Mouse (Mus musculus) hindbrain, embryonic 11.5 days (tissue): ENCODE data around the gene Gpr176. TPM values are rescaled to one million over a fixed set of nuclear protein-coding genes. Genes with fewer than 3 reads are reported as not detected.

Experiments
- ATAC-seq: fragments of 200-750 bp; cut with Nextera tagmentation; 2 replicates; pipeline ENCODE4 v1.8.0; 2017; ENCODE audit warnings: mild to moderate bottlenecking, moderate TSS enrichment, moderate library complexity; ENCODE audit not compliant: low FRiP score
- DNase-seq: peaks from one replicate; pipeline ENCODE4 v3.0.0-alpha.2; 2015; ENCODE audit warnings: low spot score
- H3K27ac ChIP-seq: fragments of 300-500 bp; sonication (generic); 2 replicates; pipeline ENCODE4 v1.5.1; 2014; ENCODE audit warnings: mild to moderate bottlenecking, low read depth, low read length
- H3K27me3 ChIP-seq: fragments of 300-500 bp; sonication (generic); 2 replicates; pipeline ENCODE4 v1.6.1; 2014; ENCODE audit warnings: mild to moderate bottlenecking, low read length, moderate library complexity, mixed read lengths; ENCODE audit not compliant: control insufficient read depth, insufficient read depth
- H3K36me3 ChIP-seq: fragments of 300-500 bp; sonication (generic); 2 replicates; pipeline ENCODE4 v1.6.1; 2014; ENCODE audit warnings: mild to moderate bottlenecking, low read length, moderate library complexity, mixed read lengths; ENCODE audit not compliant: control insufficient read depth, insufficient read depth
- H3K4me1 ChIP-seq: fragments of 300-500 bp; sonication (generic); replicated peaks from 2 replicates; pipeline ENCODE4 v1.6.1; 2014; ENCODE audit warnings: low read length, mixed read lengths; ENCODE audit not compliant: control insufficient read depth, insufficient read depth
- H3K4me2 ChIP-seq: fragments of 300-500 bp; sonication (generic); replicated peaks from 2 replicates; pipeline ENCODE4 v1.6.1; 2014; ENCODE audit warnings: mild to moderate bottlenecking, low read depth, low read length
- H3K4me3 ChIP-seq: fragments of 300-500 bp; sonication (generic); 2 replicates; pipeline ENCODE4 v1.5.1; 2014; ENCODE audit warnings: low read depth, low read length
- H3K9ac ChIP-seq: fragments of 300-500 bp; sonication (generic); 2 replicates; pipeline ENCODE4 v1.6.1; 2014; ENCODE audit warnings: low read depth, low read length
- H3K9me3 ChIP-seq: fragments of 300-500 bp; sonication (generic); 2 replicates; pipeline ENCODE4 v1.6.1; 2016; ENCODE audit warnings: low read length; ENCODE audit not compliant: control insufficient read depth
- WGBS: fragments of 180-500 bp; shearing (Covaris S2); extraction: QIAGEN DNeasy Blood & Tissue Kit; methylation state at CpG from one replicate; pipeline ENCODE4 v1.1.7; 2014; 5-methylcytosine and 5-hydroxymethylcytosine counted together
- polyA plus RNA-seq: library from polyadenylated mRNA; unstranded; fragments of >200 nt; fragmentation: Nextera tagmentation; extraction: Ambion mirVana; gene quantifications from 2 replicates; pipeline ENCODE4 v1.2.1, GENCODE M21; 2014

Gpr176 gene
- polyA plus RNA-seq = 0.59 and 0.82 TPM in 2 replicates

GRCm38 (mm10) chr2:118372901-118373571, at the start of gene Gpr176:
Gpr176 (minus strand) TSS chr2:118373419.
- H3K27me3 ChIP-seq = peaks cover 17% of the 10 kb centered on the region
- H3K36me3 ChIP-seq = no peaks in the 10 kb centered on the region
- DNase-seq (peak; percentile 70), ATAC-seq (peak; percentile 88)
- peaks cover 7% of the 10 kb centered on the region; the same call in 1 of the 2 replicates for H3K4me1 ChIP-seq
- no peaks in the 10 kb centered on the region for H3K9me3 ChIP-seq
- peak within 1 kb of the TSS; percentile 54 for H3K9ac ChIP-seq
- WGBS = under 1% methylated on average over 52 of the region's 59 CpGs
- peak within 1 kb of the TSS; percentile 45 for H3K4me3 ChIP-seq
- peak within 1 kb of the TSS; percentile 90 for H3K4me2 ChIP-seq
- H3K27ac ChIP-seq = peak within 1 kb of the TSS; percentile 30; the same call in 1 of the 2 replicates

GRCm38 (mm10) chr2:118422385-118422784, 49.2 kb upstream of the Gpr176 start:
- DNase-seq (no peak), ATAC-seq (no peak)
- no peak overlapping the region for H3K4me3 ChIP-seq
- H3K4me1 ChIP-seq = no peaks in the 10 kb centered on the region
- no peak overlapping the region for H3K4me2 ChIP-seq
- no peak overlapping the region for H3K27ac ChIP-seq
- H3K36me3 ChIP-seq = no peaks in the 10 kb centered on the region
- H3K9ac ChIP-seq = no peak overlapping the region
- no peaks in the 10 kb centered on the region for H3K9me3 ChIP-seq
- WGBS = 73% methylated on average over 8 of the region's 8 CpGs
- no peaks in the 10 kb centered on the region for H3K27me3 ChIP-seq

GRCm38 (mm10) chr2:118421951-118422350, 48.7 kb upstream of the Gpr176 start:
- no peaks in the 10 kb centered on the region for H3K36me3 ChIP-seq
- DNase-seq (no peak), ATAC-seq (no peak)
- no peak overlapping the region for H3K27ac ChIP-seq
- 89% methylated on average over 15 of the region's 15 CpGs for WGBS
- no peak overlapping the region for H3K9ac ChIP-seq
- no peak overlapping the region for H3K4me2 ChIP-seq
- no peaks in the 10 kb centered on the region for H3K27me3 ChIP-seq
- no peak overlapping the region for H3K4me3 ChIP-seq
- H3K4me1 ChIP-seq = no peaks in the 10 kb centered on the region
- H3K9me3 ChIP-seq = no peaks in the 10 kb centered on the region

GRCm38 (mm10) chr2:118418076-118418475, 44.9 kb upstream of the Gpr176 start:
- Histone ChIP-seq H3K9me3 (no peaks in the 10 kb centered on the region), H3K4me1 (no peaks in the 10 kb centered on the region), H3K27ac (no peak overlapping the region), H3K9ac (no peak overlapping the region), H3K27me3 (no peaks in the 10 kb centered on the region), H3K4me3 (no peak overlapping the region), H3K36me3 (no peaks in the 10 kb centered on the region), H3K4me2 (no peak overlapping the region)
- no peak for ATAC-seq
- 88% methylated on average over 4 of the region's 4 CpGs for WGBS
- no peak for DNase-seq

- Histone ChIP-seq H3K4me1 (no peaks in the 10 kb centered on the region), H3K9me3 (no peaks in the 10 kb centered on the region), H3K36me3 (peaks cover 4% of the 10 kb centered on the region), H3K4me2 (no peak overlapping the region), H3K9ac (no peak overlapping the region), H3K27ac (no peak overlapping the region), H3K4me3 (no peak overlapping the region), H3K27me3 (no peaks in the 10 kb centered on the region)
- 90% methylated on average over 6 of the region's 6 CpGs for WGBS
- no peak for ATAC-seq
- no peak for DNase-seq
Measured at GRCm38 (mm10) chr2:118415601-118416355, 42.6 kb upstream of the Gpr176 start.

GRCm38 (mm10) chr2:118412821-118413220, 39.6 kb upstream of the Gpr176 start:
- peaks cover 4% of the 10 kb centered on the region for H3K36me3 ChIP-seq
- no peak overlapping the region for H3K27ac ChIP-seq
- H3K9ac ChIP-seq = no peak overlapping the region
- no peaks in the 10 kb centered on the region for H3K4me1 ChIP-seq
- H3K4me3 ChIP-seq = no peak overlapping the region
- H3K4me2 ChIP-seq = no peak overlapping the region
- DNase-seq (no peak), ATAC-seq (no peak)
- no peaks in the 10 kb centered on the region for H3K9me3 ChIP-seq
- WGBS = 97% methylated on average over 11 of the region's 11 CpGs
- no peaks in the 10 kb centered on the region for H3K27me3 ChIP-seq

- 90% methylated on average over 4 of the region's 4 CpGs for WGBS
- H3K4me1 ChIP-seq = no peaks in the 10 kb centered on the region
- H3K36me3 ChIP-seq = peaks cover 4% of the 10 kb centered on the region
- no peaks in the 10 kb centered on the region for H3K27me3 ChIP-seq
- ATAC-seq (no peak), DNase-seq (no peak)
- H3K4me2 ChIP-seq = no peak overlapping the region
- no peak overlapping the region for H3K9ac ChIP-seq
- no peaks in the 10 kb centered on the region for H3K9me3 ChIP-seq
- no peak overlapping the region for H3K4me3 ChIP-seq
- no peak overlapping the region for H3K27ac ChIP-seq
Measured at GRCm38 (mm10) chr2:118408336-118408895, 35.2 kb upstream of the Gpr176 start.

- no peaks in the 10 kb centered on the region for H3K9me3 ChIP-seq
- H3K4me3 ChIP-seq = no peak overlapping the region
- no peak overlapping the region for H3K4me2 ChIP-seq
- H3K27me3 ChIP-seq = no peaks in the 10 kb centered on the region
- ATAC-seq = no peak
- no peaks in the 10 kb centered on the region for H3K4me1 ChIP-seq
- peaks cover 2% of the 10 kb centered on the region for H3K36me3 ChIP-seq
- H3K27ac ChIP-seq = no peak overlapping the region
- DNase-seq = no peak
- H3K9ac ChIP-seq = no peak overlapping the region
- 74% methylated on average over 2 of the region's 2 CpGs for WGBS
Measured at GRCm38 (mm10) chr2:118406811-118407210, 33.6 kb upstream of the Gpr176 start.
